Mouse (Mus musculus) thymus, adult 2 months (tissue): ENCODE data around the gene Pla2g4a.

Source experiments
- CTCF ChIP-seq: fragments of 200-500 bp; IDR thresholded peaks from 2 replicates; pipeline ENCODE4 v1.5.1; 2012; ENCODE audit warnings: mild to moderate bottlenecking, control low read depth, low read length, moderate library complexity, borderline replicate concordance; ENCODE audit not compliant: control insufficient read depth, poor library complexity, insufficient read depth; ENCODE audit errors: extremely low read depth
- POLR2A ChIP-seq: fragments of 200-500 bp; IDR thresholded peaks from 2 replicates; pipeline ENCODE4 v1.6.1; 2012; ENCODE audit warnings: mild to moderate bottlenecking, low read length, control low read depth, moderate library complexity; ENCODE audit not compliant: control insufficient read depth, poor library complexity, insufficient read depth; ENCODE audit errors: extremely low read depth

DNA sequence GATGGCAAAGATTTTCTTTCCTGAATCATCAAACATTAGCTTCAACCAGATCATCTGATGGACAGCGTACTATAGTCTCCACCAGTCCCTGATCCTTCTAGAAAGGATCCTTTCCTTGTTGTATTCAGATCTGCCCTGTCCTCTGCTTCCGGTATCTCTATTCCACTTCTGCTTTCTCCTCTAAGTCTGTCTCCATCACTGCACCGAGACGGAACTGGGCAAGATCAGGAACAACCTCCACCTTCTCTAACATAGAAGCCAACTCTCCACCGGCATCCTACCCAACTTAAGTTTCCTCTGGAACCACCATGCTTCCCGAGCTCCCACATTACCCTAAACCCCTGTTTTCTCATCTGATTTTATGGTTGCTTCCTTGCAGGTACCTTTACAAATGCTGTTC lies 7.1 kb downstream of the Pla2g4a start:
- no peak for TF ChIP-seq CTCF
- no peak for TF ChIP-seq POLR2A
